Mouse (Mus musculus) ES-E14 (cell line): ENCODE data around the gene Clec18a.
"Not testable (repeated sequence)": the region's sequence is repeated elsewhere in the genome, so short reads cannot be mapped to it uniquely, and the experiment has no call there.

ENCODE experiments used
- CHD2 ChIP-seq: IDR thresholded peaks from 2 replicates; pipeline ENCODE4 v1.6.1; 2014; ENCODE audit warnings: mild to moderate bottlenecking, low read depth, low read length, inconsistent platforms
- HCFC1 ChIP-seq: IDR thresholded peaks from 2 replicates; pipeline ENCODE4 v1.6.1; 2012; ENCODE audit warnings: low read length, inconsistent platforms, borderline replicate concordance; ENCODE audit not compliant: insufficient read depth

DNA sequence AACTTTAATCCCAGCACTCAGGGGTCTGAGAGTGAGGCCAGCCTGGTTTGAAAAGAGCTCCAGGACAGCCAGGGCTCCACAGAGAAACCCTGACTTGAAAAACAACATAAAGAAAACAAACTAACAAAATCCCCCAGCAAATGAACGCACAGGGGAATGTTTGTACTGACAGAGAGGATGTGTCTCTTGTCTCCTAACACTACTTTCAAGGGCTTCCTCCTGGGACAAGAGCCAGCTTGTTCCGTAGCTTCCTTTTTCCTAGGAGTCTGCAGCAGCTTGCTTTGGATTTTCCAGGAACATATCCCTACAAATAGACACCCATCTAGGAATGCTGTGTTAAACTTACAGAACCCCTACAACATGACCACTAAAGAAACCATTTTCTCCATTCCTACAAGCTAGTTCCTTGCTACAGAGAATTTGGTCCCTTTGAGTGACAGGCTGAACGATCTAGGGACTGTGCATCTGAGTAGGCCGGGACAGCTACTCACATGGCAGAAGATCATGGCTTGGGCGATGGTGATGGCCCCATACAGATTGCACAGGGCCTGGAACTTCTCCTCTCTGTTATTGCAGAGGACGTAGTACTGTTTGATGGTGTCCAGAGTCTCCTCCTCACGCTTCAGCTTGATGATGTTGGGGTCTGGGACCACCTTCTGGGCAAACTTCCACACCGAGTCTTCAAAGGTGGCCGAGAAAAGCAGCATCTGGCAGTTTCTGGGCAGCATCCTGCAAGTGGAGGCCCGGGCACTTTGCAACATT, 81.8 kb downstream of the Clec18a start:
- not testable (repeated sequence) for TF ChIP-seq CHD2, HCFC1
